Mouse (Mus musculus) naive thymus-derived CD4-positive, alpha-beta T cell, adult 2 months (primary cell): ENCODE results near the gene Olfr699.
"Not testable (repeated sequence)": the region's sequence is repeated elsewhere in the genome, so short reads cannot be mapped to it uniquely, and the experiment has no call there.

Experiments used
- DNase-seq: peaks from one replicate; pipeline ENCODE4 v3.0.0-alpha.2; 2011; ENCODE audit warnings: low read depth

Gene Olfr699

DNA sequence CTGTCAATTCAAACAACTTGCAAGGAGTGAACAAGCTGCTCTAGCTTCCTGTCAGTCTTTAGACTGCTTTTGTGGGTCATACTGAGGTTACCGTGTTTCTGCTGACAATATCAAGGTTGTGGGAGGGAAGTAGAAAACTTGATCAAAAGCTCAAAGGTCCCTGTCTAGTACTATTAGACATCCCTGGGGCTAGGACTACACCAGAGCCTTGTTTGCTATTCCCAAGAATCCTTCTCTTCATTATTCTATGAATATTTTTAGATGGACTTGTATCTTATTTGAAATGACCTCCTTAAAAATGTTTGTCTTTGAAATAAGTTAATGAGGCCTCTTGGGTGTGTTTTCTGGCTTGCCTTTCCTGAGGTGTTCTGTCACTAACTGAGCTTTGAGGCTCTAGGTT lies at the start of gene Olfr699:
Olfr699 (minus strand) TSS at position 101 of the 400 bp plus-strand sequence.
- DNase-seq: peak; percentile 11

DNA sequence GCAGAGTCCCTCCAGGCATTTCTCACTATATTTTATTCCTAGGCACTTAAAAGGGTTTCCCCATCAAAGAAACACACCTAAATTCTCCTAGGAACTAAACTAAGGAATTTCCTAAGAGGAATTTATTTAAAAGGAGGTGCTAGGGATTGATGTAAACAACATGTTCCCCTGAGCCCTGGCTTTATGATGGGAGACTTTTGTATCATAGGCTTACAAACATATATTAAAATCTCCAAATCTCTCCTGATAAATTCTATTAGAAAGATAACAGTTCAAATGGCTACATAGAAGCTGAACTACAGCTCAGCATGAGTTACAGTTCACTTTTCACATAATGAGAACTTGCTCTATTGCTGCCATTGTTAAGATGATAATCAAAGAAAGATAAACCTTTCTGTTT lies 40.8 kb upstream of the Olfr699 start, which contains the start of gene Olfr702:
Olfr702 (minus strand) TSS at position 101 of the 400 bp plus-strand sequence.
- DNase-seq: no peak

DNA sequence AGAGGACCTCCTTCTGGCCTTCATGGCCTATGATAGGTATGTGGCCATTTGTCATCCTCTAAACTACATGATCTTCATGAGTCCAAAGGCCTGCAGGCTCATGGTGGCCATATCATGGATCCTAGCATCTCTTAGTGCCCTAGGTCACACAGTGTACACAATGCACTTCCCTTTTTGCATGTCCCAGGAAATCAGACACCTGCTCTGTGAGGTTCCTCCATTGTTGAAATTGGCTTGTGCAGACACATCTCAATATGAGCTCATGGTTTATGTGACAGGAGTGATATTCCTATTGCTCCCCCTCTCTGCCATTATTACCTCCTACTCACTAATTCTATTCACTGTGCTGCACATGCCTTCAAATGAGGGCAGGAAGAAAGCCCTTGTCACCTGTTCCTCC lies 25.4 kb upstream of the Olfr699 start:
- no peak for DNase-seq

DNA sequence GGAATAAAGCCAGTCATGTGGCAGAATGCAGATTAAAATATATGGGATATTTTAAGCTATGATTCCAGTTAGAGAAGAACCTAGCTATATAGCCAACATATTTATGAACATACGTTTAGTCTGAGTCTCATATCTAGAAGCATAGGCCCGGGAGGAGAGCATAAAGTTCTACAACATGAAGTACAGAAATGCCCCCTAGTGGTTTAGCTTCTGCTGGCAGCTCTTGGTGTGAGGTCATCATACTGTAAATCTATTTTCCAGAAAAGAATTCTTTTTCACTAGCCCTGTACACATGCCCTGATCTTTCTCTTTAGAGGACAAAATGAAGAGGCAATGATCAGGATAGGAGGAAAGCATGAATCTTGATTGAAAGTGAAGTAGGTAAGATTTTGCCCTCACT lies 22.8 kb upstream of the Olfr699 start:
- DNase-seq: peak; percentile 68

DNA sequence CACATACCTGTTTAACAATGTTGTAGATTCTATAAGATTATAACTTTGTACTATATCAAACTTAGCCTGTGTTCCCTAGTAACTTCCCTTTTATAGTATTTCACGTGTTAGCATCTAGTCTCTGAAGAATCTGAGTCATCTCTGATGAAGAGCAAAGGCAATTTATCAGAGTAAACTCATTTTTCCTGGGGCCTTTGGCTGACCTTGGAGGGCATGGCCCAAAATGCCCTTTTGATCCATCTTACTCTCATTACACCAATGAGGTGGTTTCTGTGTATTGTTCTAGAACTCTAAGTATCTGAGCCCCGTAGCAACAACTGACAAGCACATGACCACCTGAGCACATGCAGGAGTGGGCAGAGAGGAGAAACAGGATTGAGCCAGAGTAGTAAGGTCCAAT lies 20.8 kb upstream of the Olfr699 start, which contains the start of gene Olfr701:
Olfr701 (plus strand) TSS at position 301 of the 400 bp plus-strand sequence.
- no peak for DNase-seq

DNA sequence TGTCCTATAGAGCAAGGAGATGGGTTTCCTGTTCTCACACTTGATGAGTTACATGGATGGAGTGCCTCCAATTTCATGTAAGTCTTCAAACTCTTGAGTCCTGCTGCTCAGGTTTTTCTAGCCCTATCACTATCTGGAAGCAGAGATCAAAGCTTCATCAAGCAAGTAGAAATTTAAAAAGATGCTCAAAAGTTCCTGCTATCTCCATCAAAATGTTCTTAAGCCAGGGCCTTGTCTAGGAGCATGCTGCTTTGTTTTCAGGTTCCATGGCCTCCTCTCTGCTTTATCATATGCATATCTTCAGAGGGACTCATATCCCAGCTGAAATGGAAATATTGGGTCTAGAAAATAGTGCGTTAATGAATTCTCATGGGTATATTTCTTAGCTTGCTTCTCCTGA lies 15.7 kb upstream of the Olfr699 start, which contains the start of gene Olfr700:
Olfr700 (minus strand) TSS at position 101 of the 400 bp plus-strand sequence.
- no peak for DNase-seq

DNA sequence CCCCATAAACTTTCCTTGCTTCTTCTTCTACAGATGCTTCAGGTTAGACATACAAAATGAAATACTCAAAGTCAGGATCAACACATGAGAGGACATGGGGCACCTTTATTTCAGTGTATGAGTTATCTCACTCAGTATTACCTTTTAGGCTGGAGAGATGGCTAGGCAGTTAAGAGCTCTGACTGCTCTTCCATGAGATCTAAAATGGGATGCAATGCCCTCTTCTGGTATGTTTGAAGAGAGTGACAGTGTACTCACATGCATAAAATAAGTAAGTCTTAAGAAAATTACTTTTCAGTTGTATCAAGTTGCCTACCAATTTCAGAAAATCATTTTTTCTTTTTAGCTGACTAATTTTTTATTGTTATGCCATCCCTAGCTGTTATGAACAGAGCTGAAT lies 4.7 kb downstream of the Olfr699 start:
- DNase-seq: peak; percentile 40

DNA sequence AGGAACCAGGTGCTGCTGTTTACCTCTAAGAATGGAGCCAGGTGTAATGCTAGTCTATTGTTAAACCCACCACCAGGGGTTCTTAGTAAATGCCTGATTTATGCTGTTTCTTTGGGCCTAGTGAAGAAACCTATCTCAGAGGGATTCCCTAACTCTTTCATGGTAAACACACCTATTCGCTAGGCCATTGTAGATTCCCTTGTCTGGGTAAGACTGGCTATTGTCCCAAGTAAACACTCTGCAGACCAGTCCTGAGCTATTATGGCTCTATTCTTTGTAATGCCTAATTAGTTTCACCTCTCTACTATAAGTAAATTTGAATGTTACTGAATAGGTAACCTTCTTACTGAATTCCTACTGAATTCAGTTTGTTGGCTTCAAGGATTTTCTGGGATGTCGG lies 32.0 kb downstream of the Olfr699 start:
- not testable (repeated sequence) for DNase-seq

DNA sequence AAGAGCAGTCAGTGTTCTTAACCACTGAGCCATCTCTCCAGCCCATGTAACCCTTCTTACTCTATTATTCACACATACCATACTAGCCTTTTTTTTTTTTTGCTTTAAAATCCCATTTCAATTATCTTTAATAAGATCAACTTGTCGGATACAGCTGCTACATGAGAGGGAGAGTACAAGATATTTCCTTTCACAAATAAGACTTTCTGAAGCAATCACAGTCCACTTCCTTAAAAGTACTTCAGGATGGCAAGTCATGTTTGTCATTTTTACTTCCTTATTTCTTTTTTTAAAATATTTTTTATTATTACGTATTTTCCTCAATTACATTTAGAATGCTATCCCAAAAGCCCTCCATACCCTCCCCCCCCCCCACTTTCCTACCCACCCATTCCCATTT lies 34.2 kb downstream of the Olfr699 start:
- DNase-seq: no peak

DNA sequence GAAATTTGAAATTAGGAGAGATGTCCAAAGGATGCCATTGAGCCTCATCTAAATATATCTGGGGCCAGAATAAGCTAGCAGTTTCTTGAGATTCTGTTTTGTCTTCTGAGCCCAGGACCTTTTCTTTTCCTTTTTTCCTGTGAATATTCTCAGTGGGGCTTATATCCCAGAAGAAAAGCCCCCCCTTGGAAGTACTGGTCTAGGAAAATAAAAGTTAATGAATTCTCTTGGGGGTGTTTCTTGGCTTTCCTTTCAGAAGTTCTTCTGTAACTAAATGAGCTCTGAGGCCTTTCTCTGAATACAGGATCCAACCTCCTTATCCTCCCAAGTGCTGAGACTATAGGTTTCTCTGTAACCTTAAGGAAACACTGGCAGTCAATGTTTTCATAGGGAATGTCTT lies 37.7 kb downstream of the Olfr699 start, which contains the start of gene Olfr698:
Olfr698 (minus strand) TSS at position 101 of the 400 bp plus-strand sequence.
- no peak for DNase-seq

DNA sequence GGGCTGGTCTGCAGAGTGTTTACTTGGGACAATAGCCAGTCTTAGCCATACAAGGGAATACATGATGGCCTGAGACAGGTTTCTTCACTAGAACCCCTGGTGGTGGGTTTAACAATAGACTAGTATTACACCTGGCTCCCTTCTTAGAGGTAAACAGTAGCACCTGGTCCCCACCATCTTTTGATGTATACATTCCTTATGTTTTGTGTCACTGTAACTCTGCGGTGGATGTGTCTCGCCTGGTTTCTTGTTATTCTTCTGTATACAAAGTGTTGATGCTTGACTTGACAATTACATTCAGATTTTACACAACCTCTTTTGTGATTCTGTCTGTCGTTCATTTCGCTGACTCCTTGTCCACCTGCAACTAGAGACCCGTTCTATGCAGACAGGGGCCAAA lies 47.2 kb downstream of the Olfr699 start:
- no peak for DNase-seq

DNA sequence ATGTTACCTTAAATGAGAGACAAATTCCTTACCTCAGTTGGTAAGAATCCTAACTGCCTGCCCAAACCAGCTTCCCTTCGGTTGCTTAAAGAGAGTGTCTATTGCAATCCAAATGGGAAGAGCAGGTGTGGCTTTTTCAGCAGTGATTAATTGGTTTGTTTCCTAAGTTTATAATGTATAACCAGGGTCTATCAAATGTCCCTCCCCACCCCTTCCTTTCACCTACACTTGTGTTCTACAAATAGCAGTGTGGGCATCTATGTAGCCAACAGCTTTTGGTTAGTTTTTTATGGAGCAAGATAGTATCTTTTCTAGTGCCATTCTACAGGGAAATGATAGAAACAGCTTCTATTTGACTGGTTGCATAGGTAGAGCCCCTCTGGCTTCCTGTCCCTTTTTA lies 50.7 kb downstream of the Olfr699 start, which contains the start of gene Olfr697:
Olfr697 (minus strand) TSS at position 101 of the 400 bp plus-strand sequence.
- no peak for DNase-seq
